Mouse (Mus musculus): Measurements from ENCODE around the gene Exoc6b. TPM values are rescaled to one million over a fixed set of nuclear protein-coding genes. Genes with fewer than 3 reads are reported as not detected.
A peak's percentile ranks its signal among the peaks of the same experiment; 100 is the strongest.

Gene Exoc6b
- polyA plus RNA-seq, 1 experiment from 2014 or later = 11.7 TPM

GRCm38 (mm10) chr6:85051109-85051508 is 18.2 kb downstream of the Exoc6b start:
- Histone ChIP-seq H3K27me3 (ENCODE audit: control insufficient read depth, insufficient read depth, low read length) (no peaks in the 10 kb centered on the region), H3K9me3 (ENCODE audit: control insufficient read depth, low read length) (no peaks in the 10 kb centered on the region), H3K9ac (ENCODE audit: low read length) (no peak overlapping the region), H3K4me3 (ENCODE audit: low read depth, low read length) (no peak overlapping the region), H3K36me3 (ENCODE audit: control insufficient read depth, insufficient read depth, low read length) (no peaks in the 10 kb centered on the region), H3K4me2 (replicated peaks; ENCODE audit: low read depth) (no peak overlapping the region), H3K27ac (replicated peaks) (no peak overlapping the region), H3K4me1 (replicated peaks; ENCODE audit: control insufficient read depth, insufficient read depth) (no peaks in the 10 kb centered on the region)
- 89% methylated on average over 4 of the region's 4 CpGs for WGBS
- ATAC-seq (ENCODE audit: low FRiP score, low TSS enrichment) (peak; percentile 69; the same call in 1 of the 2 replicates), DNase-seq (ENCODE audit: low spot score) (no peak)
- TF ChIP-seq CTCF (IDR thresholded peaks at IDR 0.05; ENCODE audit: low read depth) = no peak
- TF ChIP-seq EP300 (optimal IDR thresholded peaks at IDR 0.05) = no peak

- no peak overlapping the region for H3K27ac ChIP-seq (replicated peaks)
- H3K4me3 ChIP-seq (ENCODE audit: low read depth, low read length) = no peak overlapping the region
- H3K27me3 ChIP-seq (ENCODE audit: control insufficient read depth, insufficient read depth, low read length) = no peaks in the 10 kb centered on the region
- TF ChIP-seq CTCF (IDR thresholded peaks at IDR 0.05; ENCODE audit: low read depth) (no peak), EP300 (optimal IDR thresholded peaks at IDR 0.05) (no peak)
- H3K4me1 ChIP-seq (replicated peaks; ENCODE audit: control insufficient read depth, insufficient read depth) = no peaks in the 10 kb centered on the region
- ATAC-seq (ENCODE audit: low FRiP score, low TSS enrichment) (no peak), DNase-seq (ENCODE audit: low spot score) (no peak)
- H3K9ac ChIP-seq (ENCODE audit: low read length) = no peak overlapping the region
- WGBS = 79% methylated on average over 3 of the region's 3 CpGs
- H3K4me2 ChIP-seq (replicated peaks; ENCODE audit: low read depth) = no peak overlapping the region
- H3K36me3 ChIP-seq (ENCODE audit: control insufficient read depth, insufficient read depth, low read length) = no peaks in the 10 kb centered on the region
- no peaks in the 10 kb centered on the region for H3K9me3 ChIP-seq (ENCODE audit: control insufficient read depth, low read length)
Observed at GRCm38 (mm10) chr6:85046531-85046930, 22.8 kb downstream of the Exoc6b start.

GRCm38 (mm10) chr6:85044621-85045152 is 24.6 kb downstream of the Exoc6b start:
- Histone ChIP-seq H3K4me1 (replicated peaks; ENCODE audit: control insufficient read depth, insufficient read depth) (no peaks in the 10 kb centered on the region), H3K36me3 (ENCODE audit: control insufficient read depth, insufficient read depth, low read length) (no peaks in the 10 kb centered on the region), H3K9ac (ENCODE audit: low read length) (no peak overlapping the region), H3K4me3 (ENCODE audit: low read depth, low read length) (no peak overlapping the region), H3K27me3 (ENCODE audit: control insufficient read depth, insufficient read depth, low read length) (no peaks in the 10 kb centered on the region), H3K4me2 (replicated peaks; ENCODE audit: low read depth) (no peak overlapping the region), H3K27ac (replicated peaks) (no peak overlapping the region), H3K9me3 (ENCODE audit: control insufficient read depth, low read length) (no peaks in the 10 kb centered on the region)
- DNase-seq (ENCODE audit: low spot score) (no peak), ATAC-seq (ENCODE audit: low FRiP score, low TSS enrichment) (no peak)
- 74% methylated on average over 4 of the region's 4 CpGs for WGBS
- TF ChIP-seq EP300 (optimal IDR thresholded peaks at IDR 0.05) = no peak
- no peak for TF ChIP-seq CTCF (IDR thresholded peaks at IDR 0.05; ENCODE audit: low read depth)

DNA sequence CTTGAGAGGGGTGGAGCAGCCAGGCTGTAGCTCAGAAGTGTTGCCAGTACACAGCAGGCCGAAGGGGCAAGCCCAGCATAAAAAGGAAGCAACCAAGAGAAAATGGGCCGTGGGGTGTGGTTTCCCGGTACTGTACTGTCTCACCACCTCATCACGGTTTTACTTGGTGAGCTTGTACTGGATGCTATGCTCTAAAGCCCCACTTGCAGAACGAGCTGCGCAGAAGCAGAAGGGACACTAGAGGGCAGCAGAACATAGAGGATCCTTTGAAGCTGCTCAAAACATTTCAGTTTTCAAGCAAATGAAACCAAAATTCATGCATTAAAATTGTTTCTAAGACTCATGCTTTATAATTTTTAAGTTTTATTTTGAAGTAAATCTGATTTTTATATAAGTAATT is 31.6 kb downstream of the Exoc6b start:
- no peaks in the 10 kb centered on the region for H3K9me3 ChIP-seq (ENCODE audit: control insufficient read depth, low read length)
- H3K27ac ChIP-seq (replicated peaks) = no peak overlapping the region
- no peaks in the 10 kb centered on the region for H3K36me3 ChIP-seq (ENCODE audit: control insufficient read depth, insufficient read depth, low read length)
- DNase-seq (ENCODE audit: low spot score) (peak; percentile 64), ATAC-seq (ENCODE audit: low FRiP score, low TSS enrichment) (no peak)
- 4% methylated on average over 6 of the region's 6 CpGs for WGBS
- TF ChIP-seq CTCF (IDR thresholded peaks at IDR 0.05; ENCODE audit: low read depth) (peak; percentile 96), EP300 (optimal IDR thresholded peaks at IDR 0.05) (no peak)
- H3K9ac ChIP-seq (ENCODE audit: low read length) = no peak overlapping the region
- H3K4me1 ChIP-seq (replicated peaks; ENCODE audit: control insufficient read depth, insufficient read depth) = no peaks in the 10 kb centered on the region
- H3K4me2 ChIP-seq (replicated peaks; ENCODE audit: low read depth) = no peak overlapping the region
- H3K27me3 ChIP-seq (ENCODE audit: control insufficient read depth, insufficient read depth, low read length) = no peaks in the 10 kb centered on the region
- H3K4me3 ChIP-seq (ENCODE audit: low read depth, low read length) = no peak overlapping the region

DNA sequence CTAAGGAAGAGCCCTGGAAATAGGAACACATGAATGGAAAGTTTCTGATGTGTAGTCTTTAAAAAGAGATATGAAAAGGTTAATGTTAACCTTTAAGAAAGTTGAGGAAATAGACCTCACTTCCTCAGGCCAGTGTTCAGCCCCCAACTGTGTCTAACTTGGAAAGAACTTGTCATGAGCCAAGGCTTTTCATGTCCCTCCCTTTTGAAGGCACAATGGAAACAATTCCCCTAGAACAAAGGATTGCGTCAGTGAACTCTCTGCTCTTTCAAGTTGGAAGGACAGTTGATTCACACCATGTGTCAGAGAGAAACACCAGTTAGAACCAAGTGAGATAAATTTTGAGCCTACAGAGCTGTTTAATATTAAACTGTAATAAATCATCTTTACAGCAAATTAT is 39.6 kb downstream of the Exoc6b start:
- TF ChIP-seq EP300 (optimal IDR thresholded peaks at IDR 0.05) (no peak), CTCF (IDR thresholded peaks at IDR 0.05; ENCODE audit: low read depth) (no peak)
- 71% methylated on average over 1 of the region's 1 CpGs for WGBS
- H3K27ac ChIP-seq (replicated peaks) = no peak overlapping the region
- no peaks in the 10 kb centered on the region for H3K9me3 ChIP-seq (ENCODE audit: control insufficient read depth, low read length)
- no peak overlapping the region for H3K9ac ChIP-seq (ENCODE audit: low read length)
- H3K4me1 ChIP-seq (replicated peaks; ENCODE audit: control insufficient read depth, insufficient read depth) = no peaks in the 10 kb centered on the region
- no peak overlapping the region for H3K4me2 ChIP-seq (replicated peaks; ENCODE audit: low read depth)
- no peak for ATAC-seq (ENCODE audit: low FRiP score, low TSS enrichment)
- no peaks in the 10 kb centered on the region for H3K27me3 ChIP-seq (ENCODE audit: control insufficient read depth, insufficient read depth, low read length)
- no peak overlapping the region for H3K4me3 ChIP-seq (ENCODE audit: low read depth, low read length)
- no peaks in the 10 kb centered on the region for H3K36me3 ChIP-seq (ENCODE audit: control insufficient read depth, insufficient read depth, low read length)
- DNase-seq (ENCODE audit: low spot score) = no peak

DNA sequence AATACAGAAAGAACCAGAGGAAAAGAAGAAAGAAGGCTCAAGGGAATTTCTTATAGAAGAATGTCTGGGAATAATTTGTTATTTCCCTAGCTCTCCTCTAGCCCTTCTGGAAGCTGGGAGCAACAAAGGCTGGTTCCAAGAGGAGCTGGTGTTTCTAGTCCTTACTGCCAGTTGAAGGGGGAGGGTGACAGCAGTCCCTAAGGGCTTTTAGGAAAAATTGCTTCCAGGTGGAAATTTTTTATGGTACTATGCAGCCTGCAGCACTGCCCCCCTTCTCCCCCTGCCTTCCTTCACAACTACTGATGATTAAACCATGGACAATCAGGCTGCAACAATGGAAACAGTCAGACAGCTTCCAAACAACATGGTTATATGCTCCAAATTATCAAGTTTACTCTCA is 44.9 kb downstream of the Exoc6b start:
- DNase-seq (ENCODE audit: low spot score) = no peak
- Histone ChIP-seq H3K9me3 (ENCODE audit: control insufficient read depth, low read length) (no peaks in the 10 kb centered on the region), H3K4me3 (ENCODE audit: low read depth, low read length) (no peak overlapping the region), H3K9ac (ENCODE audit: low read length) (no peak overlapping the region), H3K4me1 (replicated peaks; ENCODE audit: control insufficient read depth, insufficient read depth) (no peaks in the 10 kb centered on the region), H3K4me2 (replicated peaks; ENCODE audit: low read depth) (no peak overlapping the region), H3K36me3 (ENCODE audit: control insufficient read depth, insufficient read depth, low read length) (no peaks in the 10 kb centered on the region), H3K27ac (replicated peaks) (no peak overlapping the region), H3K27me3 (ENCODE audit: control insufficient read depth, insufficient read depth, low read length) (no peaks in the 10 kb centered on the region)
- ATAC-seq (ENCODE audit: low FRiP score, low TSS enrichment) = no peak
- TF ChIP-seq CTCF (IDR thresholded peaks at IDR 0.05; ENCODE audit: low read depth) = no peak
- no peak for TF ChIP-seq EP300 (optimal IDR thresholded peaks at IDR 0.05)

Measured in stomach, postnatal 0 days (tissue).